Mouse (Mus musculus): ENCODE results near the gene Zfp451.

DNA sequence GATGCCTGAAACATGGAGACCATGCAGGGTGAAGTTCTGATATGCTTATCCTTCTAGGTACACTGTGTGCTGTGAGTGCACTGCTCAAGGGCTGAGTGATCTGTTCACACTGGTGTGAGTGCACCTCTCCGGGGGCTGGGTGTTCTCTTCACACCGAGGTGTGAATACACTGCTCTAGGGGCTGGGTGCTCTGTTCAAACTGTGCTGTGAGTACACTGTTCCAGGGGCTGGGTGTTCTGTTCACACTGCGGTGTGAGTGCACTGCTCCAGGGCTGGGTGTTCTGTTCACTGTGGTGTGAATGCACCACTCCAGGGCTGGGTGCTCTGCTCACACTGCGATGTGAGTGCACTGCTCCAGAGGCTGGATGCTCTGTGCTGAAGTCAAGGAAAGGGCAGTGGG is 68.5 kb downstream of the Zfp451 start:
- no peak for TF ChIP-seq POLR2A (IDR thresholded peaks at IDR 0.05; ENCODE audit: low read depth, low read length)
- TF ChIP-seq CTCF (conservative IDR thresholded peaks at IDR 0.05; ENCODE audit: insufficient read depth, insufficient read length, low read depth, low read length): no peak
